Mouse (Mus musculus) liver, embryonic 14.5 days (tissue): ENCODE measurements around the gene Ptpa. TPM values are rescaled to one million over a fixed set of nuclear protein-coding genes. Genes with fewer than 3 reads are reported as not detected.

Experiments used
- ATAC-seq: fragments of 200-750 bp; cut with Nextera tagmentation; 2 replicates; pipeline ENCODE4 v1.8.0; 2017; ENCODE audit warnings: moderate number of reproducible peaks, mild to moderate bottlenecking, moderate library complexity; ENCODE audit not compliant: insufficient read depth
- DNase-seq, 3 experiments: peaks; one replicate each; pipeline ENCODE4 v3.0.0-alpha.2; 2012 to 2013; ENCODE audit warnings: low read depth in 3 of 3, low spot score in 3 of 3
- H3K27ac ChIP-seq: fragments of 300-500 bp; sonication (generic); 2 replicates; pipeline ENCODE4 v1.5.1; 2014; ENCODE audit warnings: moderate library complexity, mild to moderate bottlenecking, control low read depth, inconsistent platforms
- H3K27me3 ChIP-seq: fragments of 300-500 bp; sonication (generic); 2 replicates; pipeline ENCODE4 v1.6.1; 2014; ENCODE audit warnings: mild to moderate bottlenecking, low read length, moderate library complexity; ENCODE audit not compliant: control insufficient read depth, insufficient read depth
- H3K36me3 ChIP-seq: fragments of 300-500 bp; sonication (generic); replicated peaks from 2 replicates; pipeline ENCODE4 v1.6.1; 2014; ENCODE audit warnings: low read depth; ENCODE audit not compliant: control insufficient read depth, insufficient read depth
- H3K4me1 ChIP-seq, 2 experiments: fragments of 200-500 bp in 1 of 2; fragments of 300-500 bp in 1 of 2; sonication (generic) in 1 of 2; replicated peaks; 2 replicates each; pipeline ENCODE4 v1.6.1; 2012 to 2014; ENCODE audit warnings: antibody characterized with exemption in 1 of 2, inconsistent platforms in 1 of 2, low read length in 1 of 2; ENCODE audit not compliant: control insufficient read depth in 2 of 2, insufficient read depth in 2 of 2
- H3K4me2 ChIP-seq: fragments of 300-500 bp; sonication (generic); 2 replicates; pipeline ENCODE4 v1.6.1; 2014; ENCODE audit warnings: low read depth, mild to moderate bottlenecking, control low read depth, moderate library complexity
- H3K4me3 ChIP-seq, 2 experiments: fragments of 200-500 bp in 1 of 2; fragments of 300-500 bp in 1 of 2; sonication (generic) in 1 of 2; 2 replicates each; pipeline ENCODE4 v1.5.1; 2012 to 2014; ENCODE audit warnings: low read depth in 2 of 2, low read length in 2 of 2, mild to moderate bottlenecking in 2 of 2, control low read depth in 1 of 2, inconsistent platforms in 1 of 2, moderate library complexity in 1 of 2; ENCODE audit not compliant: insufficient read depth in 1 of 2
- H3K9ac ChIP-seq: fragments of 300-500 bp; sonication (generic); replicated peaks from 2 replicates; pipeline ENCODE4 v1.6.1; 2014; ENCODE audit warnings: mild to moderate bottlenecking, control low read depth, moderate library complexity
- H3K9me3 ChIP-seq: fragments of 300-500 bp; sonication (generic); 2 replicates; pipeline ENCODE4 v1.6.1; 2016; ENCODE audit warnings: low read length, mixed read lengths; ENCODE audit not compliant: control insufficient read depth
- CTCF ChIP-seq: IDR thresholded peaks from 2 replicates; pipeline ENCODE4 v1.5.1; 2016; ENCODE audit warnings: antibody characterized with exemption, low read depth, control low read depth
- EP300 ChIP-seq: IDR thresholded peaks from 2 replicates; pipeline ENCODE4 v1.6.1; 2016; ENCODE audit warnings: antibody characterized with exemption, low read depth
- WGBS: fragments of 180-500 bp; shearing (Covaris S2); extraction: QIAGEN DNeasy Blood & Tissue Kit; methylation state at CpG from one replicate; pipeline ENCODE4 v1.1.7; 2014; ENCODE audit not compliant: insufficient replicate concordance; 5-methylcytosine and 5-hydroxymethylcytosine counted together
- polyA plus RNA-seq, 2 experiments: library from polyadenylated mRNA; depleted of rRNA in 1 of 2; stranded (reverse) in 1 of 2; unstranded in 1 of 2; fragments of >200 nt; fragmentation: Nextera tagmentation in 1 of 2; extraction: Ambion mirVana in 1 of 2; gene quantifications; 2 replicates each; pipeline versions ENCODE4 v1.2.1 to v1.2.3; 2012 to 2014

The Ptpa gene
- polyA plus RNA-seq, 2 experiments, result 63.3 to 78.2 TPM

- Histone ChIP-seq H3K9ac (peak overlapping the region; percentile 88), H3K4me3 (peak overlapping the region; percentile 61 to 76), H3K9me3 (no peaks in the 10 kb centered on the region), H3K36me3 (peaks cover 12% of the 10 kb centered on the region), H3K4me2 (peak overlapping the region; percentile 90), H3K27ac (peak overlapping the region; percentile 98), H3K27me3 (no peaks in the 10 kb centered on the region), H3K4me1 (peaks cover 24 to 29% of the 10 kb centered on the region in 2 experiments)
- TF ChIP-seq EP300, result no peak
- TF ChIP-seq CTCF, result no peak
- 62% methylated on average over 6 of the region's 6 CpGs for WGBS
- ATAC-seq (no peak), DNase-seq (no peak)
Measured at GRCm38 (mm10) chr2:30418259-30418658, 2.4 kb downstream of the Ptpa start.

DNA sequence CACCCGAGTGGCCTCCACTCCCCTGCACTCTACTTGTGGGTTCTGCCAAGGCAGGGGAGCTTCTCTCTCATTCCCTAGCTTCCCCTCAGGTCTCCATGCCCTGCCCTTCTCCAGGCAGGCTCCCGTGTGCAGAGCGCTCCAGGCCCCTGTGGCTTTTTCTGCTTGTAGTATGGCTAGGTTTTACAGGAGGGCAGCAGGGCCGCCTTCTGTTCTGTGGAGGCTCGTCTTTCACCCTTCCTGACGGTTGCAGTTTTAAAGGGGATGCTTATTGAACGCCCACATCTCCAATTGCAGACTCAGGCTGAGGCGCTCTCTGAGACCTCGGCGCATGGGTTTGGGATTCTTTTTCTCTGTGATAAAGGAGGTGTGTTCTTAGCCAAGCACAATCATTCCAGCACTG lies 3.3 kb downstream of the Ptpa start:
- Histone ChIP-seq H3K9me3 (no peaks in the 10 kb centered on the region), H3K27ac (peak overlapping the region; percentile 98), H3K4me2 (peak overlapping the region; percentile 90), H3K27me3 (no peaks in the 10 kb centered on the region), H3K9ac (peak overlapping the region; percentile 88), H3K4me3 (peak overlapping the region; percentile 61 to 76), H3K4me1 (peaks cover 24 to 28% of the 10 kb centered on the region in 2 experiments), H3K36me3 (peaks cover 12% of the 10 kb centered on the region)
- 22% methylated on average over 10 of the region's 10 CpGs for whole genome bisulfite sequencing
- TF ChIP-seq EP300 (no peak), CTCF (no peak)
- ATAC-seq (no peak), DNase-seq (no peak)

GRCm38 (mm10) chr2:30421432-30421831 lies 5.6 kb downstream of the Ptpa start:
- H3K9me3 ChIP-seq, result no peaks in the 10 kb centered on the region
- H3K27me3 ChIP-seq, result no peaks in the 10 kb centered on the region
- 84% methylated on average over 4 of the region's 4 CpGs for WGBS
- H3K4me1 ChIP-seq, result peaks cover 21 to 24% of the 10 kb centered on the region in 2 experiments
- H3K27ac ChIP-seq, result no peak overlapping the region
- H3K36me3 ChIP-seq, result peaks cover 20% of the 10 kb centered on the region
- no peak overlapping the region for H3K9ac ChIP-seq
- H3K4me3 ChIP-seq, result no peak overlapping the region
- DNase-seq, result no peak
- H3K4me2 ChIP-seq, result no peak overlapping the region
- ATAC-seq, result no peak
- TF ChIP-seq EP300 (no peak), CTCF (no peak)

DNA sequence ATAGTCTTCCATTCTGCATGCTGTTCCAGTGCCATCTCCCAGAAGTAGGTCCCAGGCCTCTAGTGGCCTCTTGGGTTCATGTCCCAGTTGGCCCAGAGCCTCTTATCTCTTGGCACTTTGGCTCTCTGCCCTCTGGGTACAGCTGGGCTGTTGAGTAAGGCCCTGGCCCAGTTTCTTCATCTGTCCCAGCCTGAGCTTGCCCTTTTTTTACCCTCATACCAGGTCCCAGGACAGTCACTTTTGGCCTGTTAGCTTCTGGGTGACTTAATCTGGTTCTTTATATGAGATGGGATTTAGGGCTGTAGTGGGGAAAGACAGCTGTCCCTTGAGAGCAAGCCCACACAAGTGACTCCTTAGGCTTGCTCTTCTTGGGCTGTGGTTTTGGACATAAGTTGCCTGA lies 13.3 kb downstream of the Ptpa start:
- peaks cover 84% of the 10 kb centered on the region for H3K36me3 ChIP-seq
- TF ChIP-seq CTCF (no peak), EP300 (no peak)
- no peaks in the 10 kb centered on the region for H3K9me3 ChIP-seq
- DNase-seq, result no peak
- H3K9ac ChIP-seq, result no peak overlapping the region
- ATAC-seq, result no peak
- no peak overlapping the region for H3K4me2 ChIP-seq
- H3K27ac ChIP-seq, result no peak overlapping the region
- H3K27me3 ChIP-seq, result no peaks in the 10 kb centered on the region
- peaks cover 0 to under 1% of the 10 kb centered on the region in 2 experiments; a peak in 2 of 4 replicates for H3K4me1 ChIP-seq
- no peak overlapping the region for H3K4me3 ChIP-seq

DNA sequence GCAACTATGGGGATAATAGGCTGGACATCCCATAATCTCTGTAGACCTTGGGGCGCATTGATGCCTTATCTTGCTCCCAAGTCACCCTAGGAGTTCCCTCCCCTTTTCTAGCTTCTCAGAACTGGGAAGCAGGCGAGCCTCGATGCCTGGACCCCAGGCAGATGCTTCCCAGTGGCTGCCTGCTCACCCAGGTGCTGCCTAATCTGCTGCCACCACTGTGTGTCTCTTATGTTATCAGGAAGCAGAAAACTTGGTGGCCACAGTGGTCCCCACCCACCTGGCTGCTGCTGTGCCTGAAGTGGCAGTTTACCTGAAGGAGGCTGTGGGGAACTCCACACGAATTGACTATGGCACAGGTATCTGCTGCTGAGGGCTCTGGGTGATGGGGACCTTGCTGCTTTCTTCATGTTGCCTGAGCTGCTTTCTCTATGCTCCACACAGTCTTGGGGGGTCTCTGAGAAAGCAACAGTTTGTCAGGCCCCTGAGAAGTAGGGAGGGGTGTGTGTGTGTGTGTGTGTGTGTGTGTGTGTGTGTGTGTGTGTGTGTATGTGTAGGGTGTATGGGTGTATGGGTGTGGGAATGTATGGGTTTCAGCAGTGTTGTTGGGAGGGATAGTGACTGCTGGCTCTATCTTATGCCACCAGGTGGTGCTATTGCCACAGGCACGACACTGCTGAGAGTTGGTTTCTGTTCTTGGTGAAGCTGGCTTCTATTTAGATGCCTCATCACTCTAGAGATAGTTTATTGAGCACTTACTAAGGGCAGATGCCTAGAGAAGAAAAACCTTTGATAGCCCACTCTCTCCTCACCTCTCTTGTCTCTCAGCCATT lies 19.7 kb downstream of the Ptpa start:
- peak overlapping the region; percentile 11 for H3K4me2 ChIP-seq
- peaks cover 80% of the 10 kb centered on the region for H3K36me3 ChIP-seq
- TF ChIP-seq CTCF (peak; percentile 96), EP300 (no peak)
- ATAC-seq (peak; percentile 74), DNase-seq (peak in 1 of 3 experiments; percentile 54)
- peak overlapping the region; percentile 44 for H3K27ac ChIP-seq
- H3K27me3 ChIP-seq, result no peaks in the 10 kb centered on the region
- peak overlapping the region; percentile 9; the same call in 1 of the 2 replicates for H3K9ac ChIP-seq
- peaks cover 8 to 12% of the 10 kb centered on the region in 2 experiments for H3K4me1 ChIP-seq
- H3K9me3 ChIP-seq, result no peaks in the 10 kb centered on the region
- WGBS, result 14% methylated on average over 5 of the region's 5 CpGs
- no peak overlapping the region for H3K4me3 ChIP-seq
